Mouse (Mus musculus) MEL (cell line): Measurements from ENCODE around the gene Eif2ak3.

Experiments used
- CTCF ChIP-seq, 3 experiments: IDR thresholded peaks in 2 of 3; conservative IDR thresholded peaks in 1 of 3; 2 replicates each; pipeline ENCODE4 v1.5.1; 2011 to 2012; ENCODE audit warnings: low read length in 3 of 3, low read depth in 2 of 3, mild to moderate bottlenecking in 2 of 3, improper control_type of control experiment in 1 of 3, inconsistent platforms in 1 of 3, mixed read lengths in 1 of 3, moderate library complexity in 1 of 3; ENCODE audit not compliant: control insufficient read depth in 1 of 3, insufficient read depth in 1 of 3, poor library complexity in 1 of 3, severe bottlenecking in 1 of 3
- EP300 ChIP-seq, 2 experiments: IDR thresholded peaks; 2 replicates each; pipeline ENCODE4 v1.6.1; 2011; ENCODE audit warnings: improper control_type of control experiment in 2 of 2, low read length in 2 of 2, low read depth in 1 of 2, mild to moderate bottlenecking in 1 of 2
- JUND ChIP-seq: IDR thresholded peaks from 2 replicates; pipeline ENCODE4 v1.6.1; 2011; ENCODE audit warnings: low read depth, mild to moderate bottlenecking, improper control_type of control experiment, low read length
- MAX ChIP-seq: IDR thresholded peaks from 2 replicates; pipeline ENCODE4 v1.6.1; 2011; ENCODE audit warnings: low read length, improper control_type of control experiment
- POLR2A ChIP-seq, 2 experiments: IDR thresholded peaks; 2 replicates each; pipeline ENCODE4 v1.6.1; 2011 to 2012; ENCODE audit warnings: low read length in 2 of 2, mild to moderate bottlenecking in 2 of 2, control low read depth in 1 of 2, improper control_type of control experiment in 1 of 2, low read depth in 1 of 2, moderate library complexity in 1 of 2; ENCODE audit not compliant: control insufficient read depth in 1 of 2, insufficient read depth in 1 of 2, poor library complexity in 1 of 2

- TF ChIP-seq CTCF (IDR thresholded peaks at IDR 0.05 in 2 of 3, conservative IDR thresholded peaks at IDR 0.05 in 1 of 3; ENCODE audit: control insufficient read depth in 1 of 3, insufficient read depth in 1 of 3, low read depth in 2 of 3, low read length in 3 of 3, poor library complexity in 1 of 3, severe bottlenecking in 1 of 3), result no peak
- TF ChIP-seq JUND, result no peak
- no peak for TF ChIP-seq EP300 (IDR thresholded peaks at IDR 0.05; ENCODE audit: low read depth in 1 of 2, low read length in 2 of 2)
- TF ChIP-seq POLR2A (IDR thresholded peaks at IDR 0.05; ENCODE audit: control insufficient read depth in 1 of 2, insufficient read depth in 1 of 2, low read depth in 1 of 2, low read length in 2 of 2, poor library complexity in 1 of 2), result no peak
- no peak for TF ChIP-seq MAX
These were observed 13.8 kb upstream of the Eif2ak3 start for GRCm38 (mm10) chr6:70830552-70830951.
